Mouse (Mus musculus) left cerebral cortex, postnatal 4 days (tissue): ENCODE data around the gene Naa15. TPM values are rescaled to one million over a fixed set of nuclear protein-coding genes. Genes with fewer than 3 reads are reported as not detected.

Source experiments
- DNase-seq: peaks from one replicate; pipeline ENCODE4 v3.0.0-alpha.2; 2022
- intact Hi-C: fragments of 180-260 bp; cut with DNase I; formaldehyde crosslinking; loops from one replicate; pipeline ENCODE4 v1.15.1; 2025
- total RNA-seq, 2 experiments: library from RNA; stranded (reverse); gene quantifications; 2 replicates each; pipeline ENCODE4 v1.2.3; 2021

Naa15 gene
- total RNA-seq: 10 to 100 TPM; 72.5 to 75.8 TPM

- DNase-seq: peak; percentile 97
- intact Hi-C loops: no loop called here
These were observed at the start of gene Naa15 for GRCm38 (mm10) chr3:51415098-51416072. Gene Naa15 (plus strand): TSS chr3:51415148.

- intact Hi-C loops: no loop called here
- no peak for DNase-seq
These were observed 49.4 kb upstream of the Naa15 start for GRCm38 (mm10) chr3:51365517-51365882.

DNA sequence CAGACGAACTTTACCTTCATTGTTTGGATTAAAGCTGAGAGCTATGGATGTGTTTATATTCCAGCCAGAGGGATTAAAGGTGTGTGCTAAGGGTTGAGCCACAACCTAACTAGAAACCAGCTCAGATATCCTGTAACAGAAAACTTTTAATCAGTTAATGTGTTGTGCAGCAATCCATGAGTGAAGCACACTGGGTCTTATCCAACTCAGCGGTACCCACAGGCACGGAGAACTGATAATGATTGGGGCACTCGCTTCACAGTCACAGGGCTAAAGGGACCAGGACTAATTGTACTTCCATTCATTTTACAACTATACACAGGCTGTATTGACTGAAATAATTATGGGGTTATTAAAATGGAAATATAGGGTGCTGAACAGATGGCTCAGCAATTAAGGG is 48.0 kb upstream of the Naa15 start:
- intact Hi-C loops: no loop called here
- no peak for DNase-seq

DNA sequence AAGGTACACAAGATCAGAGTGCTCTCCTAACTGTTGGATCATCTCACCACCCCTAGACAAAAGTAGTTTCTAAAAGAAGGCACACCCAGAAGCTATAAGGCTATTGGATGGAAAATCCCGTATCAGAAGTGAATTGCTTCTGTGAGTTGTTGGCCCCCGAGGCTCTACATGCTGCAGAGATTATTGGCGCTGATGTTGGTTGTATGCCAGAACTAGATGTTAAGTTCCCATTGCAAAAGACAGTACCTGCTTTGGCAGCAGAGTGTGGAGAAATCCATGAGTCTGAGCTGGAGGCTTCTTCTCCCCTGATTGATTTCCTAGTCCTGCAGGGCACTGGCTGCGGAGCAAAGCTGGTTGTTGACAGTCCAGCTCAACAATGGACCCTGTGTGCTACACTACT is 46.9 kb upstream of the Naa15 start:
- intact Hi-C loops: no loop called here
- DNase-seq: no peak

DNA sequence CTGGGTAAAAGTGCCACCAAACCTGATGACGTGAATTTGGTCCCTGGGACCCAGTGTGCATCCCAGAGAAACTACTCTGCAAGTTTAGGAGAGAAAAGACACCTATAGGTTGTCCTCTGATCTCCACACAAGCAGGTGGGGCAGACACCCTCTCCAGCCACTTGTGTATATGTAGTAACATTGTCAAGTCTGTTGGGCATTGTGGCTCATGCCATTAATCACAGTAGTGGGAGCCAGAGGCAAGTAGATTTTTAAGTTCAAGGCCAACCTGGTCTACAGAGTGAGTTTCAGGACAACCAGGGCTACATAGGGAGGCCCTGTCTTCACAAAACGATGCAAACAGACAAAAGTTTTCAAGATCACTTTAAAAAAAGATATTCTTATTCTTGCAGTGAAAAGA is 43.1 kb upstream of the Naa15 start:
- no peak for DNase-seq
- intact Hi-C loops: no loop called here

GRCm38 (mm10) chr3:51372883-51373282 is 42.1 kb upstream of the Naa15 start:
- intact Hi-C loops: no loop called here
- no peak for DNase-seq

DNA sequence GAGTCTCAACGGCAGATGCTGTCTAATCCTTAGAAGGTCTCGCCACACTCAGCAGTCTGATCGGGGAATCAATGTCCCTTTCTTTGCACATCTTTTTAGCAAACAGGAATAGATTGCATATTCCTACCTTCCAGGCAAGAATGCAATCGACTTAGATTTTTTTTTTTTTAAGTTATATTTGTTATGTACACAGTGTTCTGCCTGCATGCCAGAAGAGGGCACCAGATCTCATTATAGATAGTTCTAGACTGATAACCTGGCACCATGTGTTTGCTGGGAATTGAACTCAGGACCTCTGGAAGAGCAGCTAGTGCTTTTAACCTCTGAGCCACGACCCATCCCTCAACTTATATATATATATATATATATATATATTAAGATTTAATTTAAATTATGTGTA is 41.4 kb upstream of the Naa15 start:
- no peak for DNase-seq
- intact Hi-C loops: no loop called here

DNA sequence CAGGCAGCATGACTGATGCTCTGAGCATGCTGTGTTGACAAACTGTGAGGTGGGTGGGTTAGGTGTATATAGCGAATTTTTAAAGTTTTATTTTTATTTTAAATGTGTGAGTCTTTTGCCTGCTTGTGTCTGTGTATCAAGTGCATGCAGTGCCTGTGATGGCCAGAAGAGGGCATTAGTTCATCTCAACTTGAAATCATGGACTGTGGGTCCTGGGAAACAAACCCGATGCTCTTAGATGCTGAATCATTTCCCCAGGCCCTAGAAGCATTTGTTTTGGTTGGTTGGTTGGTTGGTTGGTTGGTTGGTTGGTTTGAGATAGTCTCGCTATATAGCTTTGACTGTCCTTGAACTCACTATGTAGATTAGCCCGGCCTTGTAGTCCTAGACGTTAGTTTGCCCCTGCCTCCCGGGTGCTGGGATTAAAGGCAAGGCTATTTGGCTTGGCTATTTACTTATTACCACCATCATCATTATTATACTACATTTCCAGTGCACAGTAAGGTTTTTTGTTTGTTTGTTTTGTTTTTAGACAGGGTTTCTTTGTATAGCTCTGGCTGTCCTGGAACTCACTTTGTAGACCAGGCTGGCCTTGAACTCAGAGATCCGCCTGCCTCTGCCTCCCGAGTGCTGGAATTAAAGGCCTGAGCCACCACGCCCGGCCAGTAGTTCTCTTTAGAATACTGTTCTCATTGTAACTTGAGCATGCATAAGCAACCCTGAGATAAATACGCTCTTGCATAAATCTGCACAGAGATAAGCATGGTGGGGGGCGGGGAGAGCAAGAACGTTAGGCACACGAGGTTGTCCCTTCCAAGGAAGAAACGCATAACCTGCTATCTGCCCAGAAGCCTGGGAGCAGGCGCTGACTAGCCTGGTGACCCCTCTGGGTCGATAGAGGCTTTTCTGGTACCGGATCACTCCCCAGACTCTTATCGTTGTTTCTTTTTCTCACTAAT is 39.4 kb upstream of the Naa15 start:
- intact Hi-C loops: no loop called here
- DNase-seq: peak; percentile 56

DNA sequence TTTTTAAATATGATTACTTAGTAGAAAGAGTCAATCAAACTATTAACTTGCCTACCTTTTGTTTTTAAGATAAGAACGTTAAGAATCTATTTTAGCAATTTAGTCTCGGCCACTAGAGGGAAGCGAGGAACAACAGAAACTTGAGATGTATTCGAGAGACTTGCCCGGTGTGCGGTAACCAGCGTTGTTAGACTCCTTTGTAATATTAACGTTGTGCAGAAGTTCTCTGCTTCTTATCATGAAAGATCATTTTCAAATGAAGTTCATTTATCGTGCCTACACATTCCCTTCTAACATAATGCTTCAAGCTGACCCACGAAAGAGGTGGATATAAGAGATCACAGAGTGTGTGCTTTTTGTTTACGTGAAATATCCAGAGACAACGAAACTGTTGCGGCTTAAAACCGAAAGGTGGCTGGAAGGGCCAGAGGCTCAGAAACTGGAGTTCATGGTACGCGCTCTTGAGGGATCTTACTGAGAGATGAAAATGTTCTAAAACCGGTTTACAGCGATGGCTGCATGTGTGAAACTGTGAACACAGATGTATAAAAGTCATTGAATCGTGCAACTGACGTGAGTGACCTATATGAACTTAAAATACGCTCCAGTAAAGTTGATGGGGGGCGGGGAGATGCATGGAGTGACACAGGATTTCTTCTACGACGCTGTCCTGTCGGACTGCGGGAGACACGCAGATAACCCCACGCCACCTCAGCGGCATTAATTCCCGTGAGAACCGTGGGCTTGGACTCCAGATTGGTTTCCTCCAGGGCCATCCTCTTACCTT is 36.9 kb upstream of the Naa15 start:
- intact Hi-C loops: no loop called here
- DNase-seq: no peak

DNA sequence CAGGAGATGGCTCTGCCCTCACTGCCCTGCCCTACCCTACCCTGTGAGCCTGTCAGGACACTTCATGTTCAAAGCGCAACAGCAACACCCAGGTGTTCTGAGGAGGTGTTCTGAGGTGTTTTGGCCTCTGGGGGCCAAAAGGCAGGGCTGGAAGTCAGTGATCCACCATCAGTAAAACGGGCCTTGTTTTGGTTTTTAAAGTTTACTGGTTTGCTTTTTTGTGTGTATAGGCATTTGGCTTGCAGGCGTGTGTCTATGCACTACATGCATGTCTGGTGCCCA is 36.3 kb upstream of the Naa15 start:
- intact Hi-C loops: no loop called here
- no peak for DNase-seq

- intact Hi-C loops: no loop called here
These were observed 34.9 kb upstream of the Naa15 start for GRCm38 (mm10) chr3:51379786-51380659.

GRCm38 (mm10) chr3:51380660-51381014 is 34.3 kb upstream of the Naa15 start:
- intact Hi-C loops: no loop called here
- DNase-seq: no peak

More at GRCm38 (mm10) chr3:51379786-51380659, 34.9 kb upstream of the Naa15 start:
- no peak for DNase-seq

DNA sequence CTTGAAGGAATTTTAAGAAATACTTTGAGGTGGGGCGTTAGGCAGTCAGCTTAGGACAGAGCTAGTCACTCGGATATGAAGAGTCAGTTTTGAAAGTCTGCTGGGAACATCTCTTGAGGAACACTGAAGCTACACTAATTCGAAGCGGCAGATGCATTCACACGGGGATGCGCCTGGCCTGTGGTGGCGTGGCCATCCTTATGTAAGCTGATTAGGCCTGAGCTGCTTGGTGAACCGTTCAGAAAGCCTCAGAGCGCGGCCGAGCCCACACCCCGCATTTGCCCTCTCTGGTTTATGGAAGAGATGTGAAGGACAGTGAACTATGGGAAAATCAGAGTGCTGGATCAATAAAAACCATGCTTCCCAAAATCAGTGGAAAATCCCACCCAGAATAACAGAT is 31.5 kb upstream of the Naa15 start:
- intact Hi-C loops: no loop called here
- peak; percentile 73 for DNase-seq

DNA sequence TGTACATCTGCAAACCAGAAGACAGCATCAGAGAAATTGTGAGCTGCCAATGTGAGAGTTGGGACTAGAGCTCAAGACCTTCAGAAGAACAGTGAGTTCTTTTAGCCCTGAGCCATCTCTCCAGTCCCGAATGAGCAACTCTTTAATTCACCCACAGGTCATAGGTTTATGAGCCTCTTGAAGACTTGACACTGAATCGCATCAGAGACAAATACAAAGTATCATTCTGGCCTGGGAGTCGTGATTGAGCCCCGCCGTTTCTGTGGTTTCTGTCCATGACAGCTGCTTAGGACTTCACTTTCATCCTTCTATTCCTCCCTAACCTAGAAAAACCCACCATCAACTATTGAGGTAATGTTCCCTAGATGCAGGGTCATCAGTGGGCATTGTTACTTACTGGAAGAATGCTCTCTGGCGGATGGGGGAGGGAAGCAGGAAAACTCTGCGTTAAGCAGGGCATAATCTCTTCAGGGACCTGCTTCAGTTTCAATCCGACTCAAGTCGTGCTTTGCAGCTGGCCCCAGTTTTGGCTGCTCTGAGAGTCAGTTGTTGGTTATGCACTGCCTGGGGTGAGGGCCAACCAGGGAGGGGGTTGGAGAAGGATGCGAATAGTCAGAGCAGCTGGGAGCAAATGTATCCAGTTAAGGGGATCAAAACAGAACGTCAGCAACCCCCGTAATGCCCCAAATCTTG is 28.4 kb upstream of the Naa15 start:
- intact Hi-C loops: no loop called here
- peak; percentile 51 for DNase-seq

GRCm38 (mm10) chr3:51387134-51387451 is 27.9 kb upstream of the Naa15 start:
- no peak for DNase-seq
- intact Hi-C loops: no loop called here

DNA sequence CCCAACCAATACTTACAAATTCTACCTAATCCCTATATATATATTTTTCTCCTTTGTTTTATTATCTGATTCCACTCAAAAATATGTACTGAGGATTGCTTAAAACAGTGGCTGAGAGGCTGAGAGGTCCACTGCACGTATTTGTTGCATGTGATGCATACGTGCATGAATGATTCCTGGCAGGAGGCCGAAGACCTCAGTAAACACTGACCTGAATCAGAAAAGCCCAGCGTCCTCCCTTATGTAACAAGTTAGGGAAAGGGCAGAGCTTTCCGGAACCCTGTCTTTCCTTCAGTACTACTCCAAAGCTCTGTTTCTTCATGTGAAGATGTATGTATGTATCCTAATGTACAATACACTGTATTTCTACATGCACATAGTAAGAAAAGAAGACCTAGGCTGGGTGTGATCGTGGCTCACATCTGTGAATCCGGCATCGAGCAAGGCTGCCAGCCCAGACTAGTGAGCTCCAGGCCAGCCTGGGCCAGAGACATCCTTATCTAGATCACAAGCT is 27.0 kb upstream of the Naa15 start:
- intact Hi-C loops: no loop called here
- DNase-seq: peak; percentile 56

GRCm38 (mm10) chr3:51388904-51389303 is 26.0 kb upstream of the Naa15 start:
- intact Hi-C loops: no loop called here
- no peak for DNase-seq

- DNase-seq: no peak
- intact Hi-C loops: no loop called here
These were observed 23.9 kb upstream of the Naa15 start for GRCm38 (mm10) chr3:51391095-51391494.

DNA sequence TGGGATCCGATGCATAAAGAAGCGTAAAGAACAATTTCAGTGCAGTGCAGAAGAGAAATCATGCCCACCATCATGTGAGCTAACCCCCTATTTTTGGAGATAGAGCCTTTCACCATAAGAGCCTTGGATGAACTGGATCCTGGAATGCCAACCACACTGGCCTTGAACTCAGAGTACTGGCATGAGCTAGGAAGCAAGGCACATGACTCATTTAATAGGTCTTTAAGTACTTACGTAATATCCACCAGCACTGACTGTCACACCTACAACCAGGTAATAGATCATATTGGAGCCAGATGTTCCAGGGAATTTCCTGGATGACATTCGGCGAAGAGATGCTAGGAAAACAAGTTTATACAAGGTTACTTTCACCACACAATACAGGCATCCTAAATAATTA is 23.4 kb upstream of the Naa15 start:
- intact Hi-C loops: no loop called here
- DNase-seq: no peak
